Mouse (Mus musculus): Measurements from ENCODE around the gene Slc34a1.

DNA sequence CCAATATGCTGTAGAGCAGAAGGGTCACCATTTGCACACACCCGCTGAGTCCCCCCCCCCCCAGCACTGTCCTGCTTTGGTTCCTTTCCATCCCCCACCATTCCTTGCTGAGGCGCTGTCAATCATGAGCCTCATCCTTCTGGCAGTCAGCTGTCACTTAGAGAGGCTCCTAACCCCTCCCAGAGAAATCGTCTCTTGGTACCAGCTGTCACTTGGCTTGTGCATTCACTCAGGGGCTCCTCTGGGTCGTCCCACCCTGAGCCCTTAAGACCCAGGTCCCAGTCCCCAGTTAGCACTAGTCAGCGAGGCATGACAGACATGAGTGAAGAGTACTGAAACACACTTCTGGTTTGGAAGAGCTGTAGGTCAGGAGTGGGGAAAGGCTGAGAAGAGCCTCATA is 26.2 kb upstream of the Slc34a1 start:
- TF ChIP-seq POLR2A (IDR thresholded peaks at IDR 0.05; ENCODE audit: insufficient read depth, low read depth, low read length) (no peak), CTCF (IDR thresholded peaks at IDR 0.05; ENCODE audit: insufficient read depth, low read depth, low read length) (no peak)

Measured in olfactory bulb, adult 2 months (tissue).